Comparison of ENCODE assay signal across 20 mouse cellular contexts in the genomic region with DNA sequence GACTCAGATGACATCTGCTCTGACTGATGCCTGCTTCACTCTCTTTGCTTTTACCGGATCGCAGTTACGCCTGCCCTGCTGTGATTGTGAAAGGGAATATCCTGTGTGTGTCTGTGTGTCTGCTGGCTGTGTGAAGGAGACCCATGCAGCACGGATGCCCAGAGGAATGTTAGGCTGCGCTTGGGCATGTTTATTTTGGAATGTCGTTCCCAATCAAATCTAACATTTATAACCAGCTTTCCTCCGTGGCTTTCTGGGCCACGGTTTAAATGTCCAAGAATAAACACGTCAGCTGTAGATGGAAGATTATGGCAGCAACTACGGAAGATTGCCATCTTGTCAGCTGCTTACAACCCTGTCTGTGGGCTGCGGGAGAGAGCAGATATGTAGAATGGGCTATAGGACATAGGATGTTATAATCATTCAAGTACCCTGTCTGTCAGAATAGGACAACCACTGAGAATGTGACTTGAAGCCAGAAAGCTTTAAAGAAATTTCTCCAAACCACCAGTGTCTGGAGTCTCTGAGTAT.
A peak's percentile ranks its signal among the peaks of the same experiment; 100 is the strongest.
DNase-seq lines count a peak whose midpoint lies in the region; ATAC-seq and TF ChIP-seq lines count a peak whose summit lies in the region.
"Had no signal": no experiment of that assay in that cellular context is flagged by ENCODE, and none has a peak within 500 bp of the region (broad histone marks: within the 10 kb centered on the region; RNA-seq: fewer than 3 reads in every experiment).

No protein-coding gene starts in this region.

- 24% methylated on average over 11 of the region's 11 CpGs for WGBS in intestine, embryonic 15.5 days
- WGBS in intestine, embryonic 16.5 days = 32% methylated on average over 11 of the region's 11 CpGs
- 32% methylated on average over 11 of the region's 11 CpGs for WGBS in embryonic facial prominence, embryonic 13.5 days

- H3K9me3 ChIP-seq in intestine, embryonic 15.5 days = no peaks in the 10 kb centered on the region
- H3K9me3 ChIP-seq in intestine, embryonic 16.5 days (ENCODE audit: control insufficient read depth, low read length) = no peaks in the 10 kb centered on the region
- no peaks in the 10 kb centered on the region for H3K9me3 ChIP-seq in embryonic facial prominence, embryonic 13.5 days
- H3K9me3 ChIP-seq: heart, embryonic 10.5 days; hindbrain, embryonic 10.5 days; liver, embryonic 13.5 days; midbrain, embryonic 13.5 days; neural tube, embryonic 12.5 days had no signal

- peak; percentile 20 for DNase-seq in embryo, embryonic 10 days (ENCODE audit: low spot score)
- no peak for DNase-seq in embryo, embryonic 9.5 days (ENCODE audit: extremely low spot score)
- DNase-seq in Muller cell, postnatal 12 days (ENCODE audit: inconsistent ontology term) = peak; percentile 44
- DNase-seq in left cerebral cortex, adult 11 months (ENCODE audit: low spot score) = no peak
- DNase-seq in layer of hippocampus, adult 2 months (ENCODE audit: low spot score in 2 of 2) = no peak
- DNase-seq: B cell, adult 2 months; gastrocnemius, postnatal 25 days; kidney, adult 2 months; kidney, postnatal 25 days; liver, embryonic 13.5 days; right cerebral cortex, postnatal 4 days; thymus, adult 18-20 months had no signal

- H3K27me3 ChIP-seq in intestine, embryonic 15.5 days (replicated peaks) = no peaks in the 10 kb centered on the region
- H3K27me3 ChIP-seq in intestine, embryonic 16.5 days (replicated peaks; ENCODE audit: control insufficient read depth, insufficient read depth, low read length) = no peaks in the 10 kb centered on the region
- no peaks in the 10 kb centered on the region for H3K27me3 ChIP-seq in embryonic facial prominence, embryonic 13.5 days
- H3K27me3 ChIP-seq: liver, embryonic 13.5 days; midbrain, embryonic 13.5 days; neural tube, embryonic 12.5 days had no signal

- 0 out of 2 replicates have a peak overlapping the region, but pooled peaks have one; percentile 2 for H3K4me2 ChIP-seq in intestine, embryonic 15.5 days (replicated peaks)
- no peak overlapping the region for H3K4me2 ChIP-seq in intestine, embryonic 16.5 days (ENCODE audit: low read depth, low read length)
- peak overlapping the region; percentile 28; the same call in 1 of the 2 replicates for H3K4me2 ChIP-seq in embryonic facial prominence, embryonic 13.5 days
- H3K4me2 ChIP-seq: liver, embryonic 13.5 days; midbrain, embryonic 13.5 days; neural tube, embryonic 12.5 days had no signal

- ATAC-seq in intestine, embryonic 15.5 days = no peak
- no peak for ATAC-seq in intestine, embryonic 16.5 days
- ATAC-seq in embryonic facial prominence, embryonic 13.5 days (ENCODE audit: insufficient number of reproducible peaks, insufficient read depth, low FRiP score, low TSS enrichment, low read depth) = no peak
- ATAC-seq: midbrain, embryonic 13.5 days had no signal

- H3K4me3 ChIP-seq in intestine, embryonic 15.5 days (replicated peaks) = no peak overlapping the region
- no peak overlapping the region for H3K4me3 ChIP-seq in intestine, embryonic 16.5 days (ENCODE audit: low read length)
- H3K4me3 ChIP-seq in embryonic facial prominence, embryonic 13.5 days = no peak overlapping the region
- H3K4me3 ChIP-seq in layer of hippocampus, adult 2 months = no peak overlapping the region
- H3K4me3 ChIP-seq: heart, embryonic 10.5 days; hindbrain, embryonic 10.5 days; liver, embryonic 13.5 days; midbrain, embryonic 13.5 days; neural tube, embryonic 12.5 days had no signal

- no peak overlapping the region for H3K9ac ChIP-seq in intestine, embryonic 15.5 days
- H3K9ac ChIP-seq in intestine, embryonic 16.5 days (ENCODE audit: low read depth, low read length) = no peak overlapping the region
- no peak overlapping the region for H3K9ac ChIP-seq in embryonic facial prominence, embryonic 13.5 days
- H3K9ac ChIP-seq: liver, embryonic 13.5 days; midbrain, embryonic 13.5 days; neural tube, embryonic 12.5 days had no signal

- no peaks in the 10 kb centered on the region for H3K4me1 ChIP-seq in intestine, embryonic 15.5 days (replicated peaks)
- H3K4me1 ChIP-seq in intestine, embryonic 16.5 days (ENCODE audit: control insufficient read depth, insufficient read depth, low read length) = no peaks in the 10 kb centered on the region
- H3K4me1 ChIP-seq in embryonic facial prominence, embryonic 13.5 days = peaks cover 10% of the 10 kb centered on the region; the same call in 1 of the 2 replicates
- H3K4me1 ChIP-seq: liver, embryonic 13.5 days; midbrain, embryonic 13.5 days; neural tube, embryonic 12.5 days had no signal

- H3K36me3 ChIP-seq in intestine, embryonic 15.5 days = no peaks in the 10 kb centered on the region
- no peaks in the 10 kb centered on the region for H3K36me3 ChIP-seq in intestine, embryonic 16.5 days (ENCODE audit: control insufficient read depth, insufficient read depth, low read length)
- H3K36me3 ChIP-seq in embryonic facial prominence, embryonic 13.5 days = no peaks in the 10 kb centered on the region
- H3K36me3 ChIP-seq: heart, embryonic 10.5 days; hindbrain, embryonic 10.5 days; liver, embryonic 13.5 days; midbrain, embryonic 13.5 days; neural tube, embryonic 12.5 days had no signal

- TF ChIP-seq CTCF in layer of hippocampus, adult 2 months (conservative IDR thresholded peaks at IDR 0.05) = no peak

- no peak overlapping the region for H3K27ac ChIP-seq in intestine, embryonic 15.5 days
- no peak overlapping the region for H3K27ac ChIP-seq in intestine, embryonic 16.5 days (ENCODE audit: low read length)
- H3K27ac ChIP-seq in embryonic facial prominence, embryonic 13.5 days = 0 out of 2 replicates have a peak overlapping the region, but pooled peaks have one; percentile 0
- H3K27ac ChIP-seq in layer of hippocampus, adult 2 months = no peak overlapping the region
- H3K27ac ChIP-seq: heart, embryonic 10.5 days; hindbrain, embryonic 10.5 days; liver, embryonic 13.5 days; macrophage; midbrain, embryonic 13.5 days; neural tube, embryonic 12.5 days had no signal

Comparison
In these comparisons a context has a peak if more than half of its experiments do, and no peak if none do; other contexts are left out.
1. DNase-seq: peak in embryo, embryonic 10 days (single experiment) and Muller cell, postnatal 12 days (single experiment); none in embryo, embryonic 9.5 days (single experiment), left cerebral cortex, adult 11 months (single experiment) and layer of hippocampus, adult 2 months (0 of 2).